Mouse (Mus musculus) monocyte, adult 2 months (primary cell): Measurements from ENCODE around the gene Tsc22d3.

ENCODE experiments used
- DNase-seq, 2 experiments: peaks; one replicate each; pipeline ENCODE4 v3.0.0; 2022; ENCODE audit warnings: low spot score in 2 of 2, low read depth in 1 of 2

Tsc22d3 gene

GRCm38 (mm10) chrX:140600410-140601109, at the start of gene Tsc22d3:
Gene Tsc22d3 (minus strand): TSS chrX:140600659.
- peak in 1 of 2 experiments; percentile 6 for DNase-seq

GRCm38 (mm10) chrX:140639592-140639991, 39.1 kb upstream of the Tsc22d3 start:
- no peak for DNase-seq

GRCm38 (mm10) chrX:140638028-140638427, 37.6 kb upstream of the Tsc22d3 start:
- no peak for DNase-seq

GRCm38 (mm10) chrX:140624875-140625594, 24.6 kb upstream of the Tsc22d3 start:
- no peak for DNase-seq

GRCm38 (mm10) chrX:140609938-140610337, 9.5 kb upstream of the Tsc22d3 start:
- DNase-seq, result no peak

GRCm38 (mm10) chrX:140601884-140602283, 1.4 kb upstream of the Tsc22d3 start:
- DNase-seq, result no peak

GRCm38 (mm10) chrX:140601311-140601710, 852 bp upstream of the Tsc22d3 start:
- DNase-seq, result no peak

- DNase-seq, result no peak
These were observed 674 bp downstream of the Tsc22d3 start for GRCm38 (mm10) chrX:140599561-140600409.

- peak in 1 of 2 experiments; percentile 32 for DNase-seq
These were observed 1.5 kb downstream of the Tsc22d3 start for GRCm38 (mm10) chrX:140598850-140599560.

GRCm38 (mm10) chrX:140598194-140598849, 2.1 kb downstream of the Tsc22d3 start:
- no peak for DNase-seq

- DNase-seq, result no peak
These were observed 9.3 kb downstream of the Tsc22d3 start for GRCm38 (mm10) chrX:140591176-140591575.

GRCm38 (mm10) chrX:140590142-140590541, 10.3 kb downstream of the Tsc22d3 start:
- DNase-seq, result no peak

- no peak for DNase-seq
These were observed 11.2 kb downstream of the Tsc22d3 start for GRCm38 (mm10) chrX:140589194-140589751.

- no peak for DNase-seq
These were observed 11.9 kb downstream of the Tsc22d3 start for GRCm38 (mm10) chrX:140588534-140588933.

GRCm38 (mm10) chrX:140580416-140580815, 20.0 kb downstream of the Tsc22d3 start:
- DNase-seq, result no peak

GRCm38 (mm10) chrX:140575636-140576035, 24.8 kb downstream of the Tsc22d3 start:
- no peak for DNase-seq

- no peak for DNase-seq
These were observed 25.3 kb downstream of the Tsc22d3 start for GRCm38 (mm10) chrX:140575200-140575599.

GRCm38 (mm10) chrX:140572702-140573338, 27.6 kb downstream of the Tsc22d3 start:
- DNase-seq, result no peak

GRCm38 (mm10) chrX:140569595-140569994, 30.9 kb downstream of the Tsc22d3 start:
- no peak for DNase-seq
